Mouse (Mus musculus) CH12F3 (cell line): ENCODE measurements around the gene Sf3b1.
"Not testable (repeated sequence)": the region's sequence is repeated elsewhere in the genome, so short reads cannot be mapped to it uniquely, and the experiment has no call there.

ENCODE experiments used
- in situ Hi-C: fragments of 300-500 bp; cut with MboI; formaldehyde crosslinking; loops from 2 replicates; pipeline ENCODE4 v1.14.3; 2020; ENCODE audit warnings: low sequenced_read_pairs

Gene Sf3b1

GRCm38 (mm10) chr1:54958525-54958924, 68.8 kb downstream of the Sf3b1 start:
- in situ Hi-C loops, result no loop called here

- in situ Hi-C loops, result not testable (repeated sequence)
These were observed 70.3 kb downstream of the Sf3b1 start for GRCm38 (mm10) chr1:54956995-54957394.

- in situ Hi-C loops, result no loop called here
These were observed 72.4 kb downstream of the Sf3b1 start for GRCm38 (mm10) chr1:54954856-54955255.

- in situ Hi-C loops, result no loop called here
These were observed 82.6 kb downstream of the Sf3b1 start for GRCm38 (mm10) chr1:54944648-54945047.

- in situ Hi-C loops, result no loop called here
These were observed 91.8 kb downstream of the Sf3b1 start for GRCm38 (mm10) chr1:54935466-54935865.
